Mouse (Mus musculus): ENCODE data around the gene Srd5a2. TPM values are rescaled to one million over a fixed set of nuclear protein-coding genes. Genes with fewer than 3 reads are reported as not detected.
"Not testable (repeated sequence)": the region's sequence is repeated elsewhere in the genome, so short reads cannot be mapped to it uniquely, and the experiment has no call there.

Gene Srd5a2
- polyA plus RNA-seq (2016; fragmentation: Nextera tagmentation; extraction: Ambion mirVana) = not detected in 2 replicates

DNA sequence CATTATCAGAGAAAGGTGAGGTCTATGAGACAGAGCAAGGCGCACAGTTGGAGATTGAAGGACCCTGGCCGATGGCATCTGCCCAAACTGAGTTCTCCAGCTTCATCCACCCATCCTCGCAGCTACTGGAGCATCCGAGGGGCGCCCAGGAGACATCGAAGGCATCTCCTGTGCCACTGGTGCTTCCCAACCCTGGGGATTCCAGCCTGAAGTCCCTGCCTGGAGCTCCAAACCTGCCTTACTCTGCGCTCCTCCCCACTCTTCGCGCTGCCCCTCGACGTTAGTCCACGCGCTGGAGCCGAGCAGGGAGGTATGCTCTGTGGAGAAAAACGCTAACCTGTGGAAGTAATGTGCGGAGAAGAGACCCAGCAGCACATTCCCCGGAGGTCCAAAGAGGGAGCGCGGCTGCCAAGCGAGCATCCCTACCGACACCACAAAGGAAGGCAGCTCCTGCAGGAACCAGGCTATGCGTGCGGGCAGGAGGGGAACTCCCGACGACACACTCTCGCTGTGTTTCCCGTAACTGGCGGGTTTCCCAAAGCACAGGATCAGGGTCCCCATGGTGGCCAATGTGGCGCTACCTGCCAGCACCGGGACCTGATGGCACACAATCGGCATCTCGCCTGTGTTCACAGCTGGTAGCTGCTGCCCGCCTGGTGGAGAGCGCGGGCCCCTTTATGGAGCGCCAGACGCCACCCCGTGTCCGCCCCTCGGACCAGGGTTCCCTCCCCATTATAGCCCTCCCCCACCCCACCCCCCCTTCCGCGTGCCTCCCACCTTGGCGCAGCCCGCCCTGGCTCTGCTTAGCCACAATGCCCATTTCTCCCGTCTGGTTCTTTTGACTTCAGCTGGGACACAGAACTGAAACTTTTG is at the start of gene Srd5a2:
Gene Srd5a2, minus strand, starts transcription at position 707 of the 873 bp plus-strand sequence.
- Histone ChIP-seq H3K27ac (replicated peaks) (no peak within 1 kb of the TSS), H3K4me3 (peak within 1 kb of the TSS; percentile 37), H3K4me1 (peaks cover 14% of the 10 kb centered on the region), H3K4me2 (replicated peaks) (peak within 1 kb of the TSS; percentile 56), H3K27me3 (peaks cover 45% of the 10 kb centered on the region), H3K9me3 (no peaks in the 10 kb centered on the region), H3K9ac (replicated peaks) (0 out of 2 replicates have a peak within 1 kb of the TSS, but pooled peaks have one; percentile 28), H3K36me3 (no peaks in the 10 kb centered on the region)
- ATAC-seq (ENCODE audit: low FRiP score, low read depth) = no peak
- WGBS = under 1% methylated on average over 44 of the region's 45 CpGs

DNA sequence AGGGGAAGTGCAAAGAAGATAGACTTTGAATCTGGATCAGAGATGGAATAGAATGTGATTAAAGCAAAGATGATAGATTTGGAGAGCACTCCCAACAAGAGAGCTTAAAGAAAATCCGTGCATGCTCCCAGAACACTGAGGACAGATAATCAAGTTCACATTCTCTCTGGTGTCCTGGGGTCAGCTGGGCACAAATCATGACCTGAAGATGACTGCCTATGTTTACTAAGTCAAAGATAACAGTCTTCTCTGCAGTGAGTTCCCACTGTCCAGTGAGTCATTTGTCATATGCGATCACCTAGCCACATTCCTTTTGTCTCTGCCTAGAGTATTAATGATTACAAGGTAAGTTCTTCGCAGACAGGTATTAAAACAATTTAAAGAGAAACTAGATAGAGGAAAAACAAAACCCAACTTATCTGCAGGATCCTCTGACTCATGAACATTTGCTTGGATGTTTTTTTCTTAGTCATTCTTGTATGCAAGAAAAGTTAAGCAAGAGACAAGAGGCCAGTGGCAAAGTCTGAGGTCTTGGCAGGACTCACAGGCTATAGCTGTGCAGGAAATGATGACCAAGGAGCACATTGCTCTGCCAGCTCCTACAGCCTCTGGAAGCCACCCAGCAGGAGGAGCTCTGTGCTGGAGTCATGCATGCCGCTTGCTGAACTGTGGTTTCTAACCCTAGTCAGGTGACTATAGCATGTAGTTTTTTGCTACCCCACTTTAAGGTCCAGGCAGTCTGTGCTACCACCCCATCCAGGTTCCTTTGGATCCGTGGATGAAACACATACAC is 41.4 kb upstream of the Srd5a2 start:
- no peak for ATAC-seq (ENCODE audit: low FRiP score, low read depth)
- Histone ChIP-seq H3K27me3 (no peaks in the 10 kb centered on the region), H3K27ac (replicated peaks) (no peak overlapping the region), H3K9ac (replicated peaks) (no peak overlapping the region), H3K9me3 (no peaks in the 10 kb centered on the region), H3K36me3 (no peaks in the 10 kb centered on the region), H3K4me1 (no peaks in the 10 kb centered on the region), H3K4me2 (replicated peaks) (no peak overlapping the region), H3K4me3 (no peak overlapping the region)
- WGBS = 82% methylated on average over 5 of the region's 5 CpGs

DNA sequence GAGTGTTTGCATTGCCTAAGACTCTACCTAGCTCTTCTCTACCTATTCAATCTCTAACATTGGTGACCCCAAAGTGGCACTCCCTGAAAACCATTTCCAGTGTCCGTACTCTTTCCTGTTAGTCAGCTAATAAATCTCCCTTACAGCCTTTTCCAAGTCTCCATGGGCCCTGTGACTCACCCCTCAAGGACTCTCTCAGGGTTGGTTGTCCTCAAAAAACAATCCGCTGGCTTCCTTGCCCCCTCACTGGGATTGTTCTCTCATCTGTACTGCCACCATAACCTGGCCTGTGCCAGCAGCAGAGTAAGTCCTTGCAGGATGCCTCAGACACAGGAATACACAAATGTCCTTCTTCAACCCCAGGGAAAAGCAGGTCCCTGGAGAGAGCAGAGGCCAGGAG is 40.3 kb upstream of the Srd5a2 start:
- H3K9me3 ChIP-seq = no peaks in the 10 kb centered on the region
- no peak overlapping the region for H3K4me2 ChIP-seq (replicated peaks)
- H3K4me3 ChIP-seq = no peak overlapping the region
- no peaks in the 10 kb centered on the region for H3K4me1 ChIP-seq
- H3K27me3 ChIP-seq = no peaks in the 10 kb centered on the region
- no peak overlapping the region for H3K9ac ChIP-seq (replicated peaks)
- ATAC-seq (ENCODE audit: low FRiP score, low read depth) = no peak
- 93% methylated on average over 2 of the region's 2 CpGs for WGBS
- H3K27ac ChIP-seq (replicated peaks) = no peak overlapping the region
- H3K36me3 ChIP-seq = no peaks in the 10 kb centered on the region

DNA sequence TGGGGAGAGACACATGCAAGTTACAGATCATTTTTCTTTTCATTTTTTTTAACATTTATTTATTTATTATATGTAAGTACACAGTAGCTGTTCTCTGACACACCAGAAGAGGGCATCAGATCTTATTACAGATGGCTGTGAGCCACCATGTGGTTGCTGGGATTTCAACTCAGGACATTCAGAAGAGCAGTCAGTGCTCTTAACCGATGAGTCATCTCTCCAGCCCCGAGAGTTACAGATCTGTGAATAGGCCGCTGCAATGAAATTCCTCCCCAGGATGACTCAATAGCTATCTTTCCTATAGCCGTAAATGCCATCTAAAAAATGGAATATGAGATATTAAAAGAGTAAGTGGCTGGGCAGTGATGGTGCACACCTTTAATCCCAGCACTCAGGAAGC is 35.7 kb upstream of the Srd5a2 start:
- 92% methylated on average over 4 of the region's 4 CpGs for WGBS
- no peak overlapping the region for H3K9ac ChIP-seq (replicated peaks)
- H3K4me3 ChIP-seq = no peak overlapping the region
- no peak overlapping the region for H3K27ac ChIP-seq (replicated peaks)
- H3K27me3 ChIP-seq = no peaks in the 10 kb centered on the region
- no peaks in the 10 kb centered on the region for H3K9me3 ChIP-seq
- no peaks in the 10 kb centered on the region for H3K4me1 ChIP-seq
- H3K4me2 ChIP-seq (replicated peaks) = no peak overlapping the region
- no peaks in the 10 kb centered on the region for H3K36me3 ChIP-seq
- no peak for ATAC-seq (ENCODE audit: low FRiP score, low read depth)

- Histone ChIP-seq H3K4me2 (replicated peaks) (no peak overlapping the region), H3K4me3 (no peak overlapping the region), H3K9ac (replicated peaks) (no peak overlapping the region), H3K9me3 (no peaks in the 10 kb centered on the region), H3K36me3 (no peaks in the 10 kb centered on the region), H3K4me1 (no peaks in the 10 kb centered on the region), H3K27ac (replicated peaks) (no peak overlapping the region), H3K27me3 (no peaks in the 10 kb centered on the region)
- 86% methylated on average over 6 of the region's 6 CpGs for WGBS
- no peak for ATAC-seq (ENCODE audit: low FRiP score, low read depth)
Measured at GRCm38 (mm10) chr17:74080076-74080615, 32.4 kb upstream of the Srd5a2 start.

- Histone ChIP-seq H3K9me3 (no peaks in the 10 kb centered on the region), H3K36me3 (no peaks in the 10 kb centered on the region), H3K4me1 (no peaks in the 10 kb centered on the region), H3K4me2 (replicated peaks) (no peak overlapping the region), H3K4me3 (no peak overlapping the region), H3K27me3 (no peaks in the 10 kb centered on the region), H3K9ac (replicated peaks) (no peak overlapping the region), H3K27ac (replicated peaks) (no peak overlapping the region)
- WGBS = 89% methylated on average over 13 of the region's 13 CpGs
- ATAC-seq (ENCODE audit: low FRiP score, low read depth) = no peak
Measured at GRCm38 (mm10) chr17:74078776-74079495, 31.2 kb upstream of the Srd5a2 start.

DNA sequence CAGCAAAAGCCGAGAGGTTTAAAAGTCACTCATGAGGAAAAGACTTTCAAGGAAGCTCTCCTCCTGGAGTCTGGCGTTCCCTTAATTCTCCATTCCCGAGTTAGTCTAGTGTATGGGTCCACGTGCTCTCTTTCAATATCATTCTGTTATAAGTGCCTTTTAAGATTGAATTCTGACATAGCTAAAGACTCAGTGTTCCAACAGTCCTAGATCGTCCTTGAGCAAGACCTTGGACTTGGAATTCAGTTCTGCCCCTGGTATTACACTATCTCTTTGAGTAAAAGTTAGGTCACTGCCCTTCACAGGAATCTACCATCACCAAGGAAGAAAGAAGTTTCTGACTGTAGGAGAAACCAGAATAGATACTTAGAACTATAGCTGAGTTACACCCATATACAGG is 25.4 kb upstream of the Srd5a2 start:
- ATAC-seq (ENCODE audit: low FRiP score, low read depth); H3K4me1 ChIP-seq; H3K9ac ChIP-seq (replicated peaks); H3K4me3 ChIP-seq; H3K27ac ChIP-seq (replicated peaks); H3K27me3 ChIP-seq; H3K36me3 ChIP-seq; H3K9me3 ChIP-seq; H3K4me2 ChIP-seq (replicated peaks): not testable (repeated sequence)
- WGBS = 87% methylated on average over 5 of the region's 5 CpGs

- H3K27ac ChIP-seq (replicated peaks); H3K4me3 ChIP-seq; H3K4me1 ChIP-seq; ATAC-seq (ENCODE audit: low FRiP score, low read depth); H3K9me3 ChIP-seq; H3K36me3 ChIP-seq; H3K9ac ChIP-seq (replicated peaks); H3K27me3 ChIP-seq; H3K4me2 ChIP-seq (replicated peaks): not testable (repeated sequence)
- 89% methylated on average over 5 of the region's 5 CpGs for WGBS
Measured at GRCm38 (mm10) chr17:74062763-74063162, 15.0 kb upstream of the Srd5a2 start.

DNA sequence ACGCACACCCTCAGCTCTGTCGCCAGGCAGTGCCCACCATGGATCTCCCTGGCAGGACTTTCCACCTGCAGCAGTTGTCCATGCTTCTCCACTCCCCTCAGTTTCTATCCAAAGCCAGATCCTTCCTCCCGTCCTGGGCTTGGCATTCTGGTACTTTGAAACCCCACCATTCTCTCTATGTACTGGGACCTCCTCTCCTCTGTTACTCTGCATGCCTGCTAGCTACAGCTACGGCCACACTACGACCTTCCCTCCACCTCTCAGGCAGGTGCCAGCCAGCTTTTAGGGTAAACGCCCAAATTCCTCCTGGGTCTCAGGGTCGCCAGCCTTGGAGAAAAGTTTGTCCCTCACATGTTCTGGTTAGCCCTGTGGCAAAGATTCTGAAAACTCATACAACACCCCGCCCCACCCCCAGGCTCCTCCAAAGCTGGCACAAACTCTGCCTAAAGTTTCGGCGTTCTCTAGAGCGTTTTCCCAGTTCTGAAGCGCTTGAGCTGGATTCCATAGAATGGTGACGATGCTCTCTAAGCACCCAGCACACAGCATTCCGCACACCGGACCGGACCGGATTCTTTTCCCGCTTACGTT is 607 bp upstream of the Srd5a2 start:
- 4% methylated on average over 19 of the region's 19 CpGs for WGBS
- no peak for ATAC-seq (ENCODE audit: low FRiP score, low read depth)
- Histone ChIP-seq H3K4me2 (replicated peaks) (peak overlapping the region; percentile 56), H3K9ac (replicated peaks) (no peak overlapping the region), H3K27ac (replicated peaks) (no peak overlapping the region), H3K4me3 (no peak overlapping the region), H3K27me3 (peaks cover 45% of the 10 kb centered on the region), H3K4me1 (peaks cover 14% of the 10 kb centered on the region), H3K9me3 (no peaks in the 10 kb centered on the region), H3K36me3 (no peaks in the 10 kb centered on the region)

- H3K27me3 ChIP-seq = peaks cover 33% of the 10 kb centered on the region
- H3K4me1 ChIP-seq = peaks cover 14% of the 10 kb centered on the region
- no peak overlapping the region for H3K9ac ChIP-seq (replicated peaks)
- ATAC-seq (ENCODE audit: low FRiP score, low read depth) = no peak
- H3K36me3 ChIP-seq = no peaks in the 10 kb centered on the region
- no peak overlapping the region for H3K4me3 ChIP-seq
- H3K27ac ChIP-seq (replicated peaks) = no peak overlapping the region
- H3K9me3 ChIP-seq = no peaks in the 10 kb centered on the region
- H3K4me2 ChIP-seq (replicated peaks) = no peak overlapping the region
- 75% methylated on average over 4 of the region's 4 CpGs for WGBS
Measured at GRCm38 (mm10) chr17:74043754-74044153, 4.0 kb downstream of the Srd5a2 start.

- 39% methylated on average over 8 of the region's 8 CpGs for WGBS
Measured at GRCm38 (mm10) chr17:74020526-74021203, 27.1 kb downstream of the Srd5a2 start.

More at GRCm38 (mm10) chr17:74020526-74021203, 27.1 kb downstream of the Srd5a2 start:
- 0 out of 2 replicates have a peak, but pooled peaks cover 2% of the 10 kb centered on the region for H3K4me1 ChIP-seq
- ATAC-seq (ENCODE audit: low FRiP score, low read depth) = peak; percentile 87
- no peak overlapping the region for H3K9ac ChIP-seq (replicated peaks)
- H3K4me3 ChIP-seq = no peak overlapping the region
- H3K36me3 ChIP-seq = no peaks in the 10 kb centered on the region
- H3K27me3 ChIP-seq = no peaks in the 10 kb centered on the region
- peak overlapping the region; percentile 21; the same call in 1 of the 2 replicates for H3K4me2 ChIP-seq (replicated peaks)
- H3K9me3 ChIP-seq = no peaks in the 10 kb centered on the region
- H3K27ac ChIP-seq (replicated peaks) = no peak overlapping the region

Measured in midbrain, embryonic 12.5 days (tissue).